Mouse (Mus musculus) right cerebral cortex, postnatal 4 days (tissue): ENCODE data around the gene Cort.
"Not testable (repeated sequence)": the region's sequence is repeated elsewhere in the genome, so short reads cannot be mapped to it uniquely, and the experiment has no call there.

Source experiments
- DNase-seq: peaks from one replicate; pipeline ENCODE4 v3.0.0-alpha.2; 2022

Cort gene

DNA sequence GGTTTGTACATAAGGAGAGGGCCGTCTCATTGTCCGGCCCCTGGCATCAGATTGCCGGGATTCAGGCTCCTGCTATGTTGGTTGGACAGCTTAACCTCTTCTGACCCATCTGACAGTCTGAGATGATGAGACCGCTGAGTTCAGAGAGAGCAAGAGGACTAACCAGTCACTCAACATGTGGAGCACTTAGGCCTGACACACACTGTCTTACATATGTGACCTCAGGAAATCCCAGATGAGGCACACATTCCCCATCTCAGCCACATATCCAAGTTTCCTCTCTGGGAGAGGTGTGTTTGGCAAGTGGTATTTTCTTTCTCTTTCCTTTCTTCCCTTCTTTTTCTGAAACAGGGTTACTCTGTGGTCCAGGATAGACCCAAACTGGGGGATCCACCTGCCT is 18.6 kb upstream of the Cort start:
- no peak for DNase-seq

DNA sequence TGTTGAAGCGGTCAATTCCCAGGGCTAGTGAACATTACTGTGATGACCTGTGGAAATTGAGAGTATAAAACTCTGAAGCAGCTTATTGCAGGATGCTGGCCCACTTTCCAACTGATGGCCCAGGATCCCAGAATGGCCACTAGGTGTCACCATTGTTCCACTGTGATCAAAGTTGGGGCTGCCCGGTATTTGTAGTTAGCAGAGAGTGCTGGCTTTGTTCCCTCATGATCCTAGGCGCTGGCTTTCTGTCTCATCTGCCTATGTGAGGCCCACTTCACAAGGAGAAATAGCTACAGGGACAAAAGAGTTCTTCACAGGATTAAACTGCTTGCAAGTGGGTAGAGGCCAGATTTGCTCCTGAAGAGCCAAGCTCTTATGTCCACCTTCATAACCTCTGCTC is 17.9 kb upstream of the Cort start:
- DNase-seq: peak; percentile 73

DNA sequence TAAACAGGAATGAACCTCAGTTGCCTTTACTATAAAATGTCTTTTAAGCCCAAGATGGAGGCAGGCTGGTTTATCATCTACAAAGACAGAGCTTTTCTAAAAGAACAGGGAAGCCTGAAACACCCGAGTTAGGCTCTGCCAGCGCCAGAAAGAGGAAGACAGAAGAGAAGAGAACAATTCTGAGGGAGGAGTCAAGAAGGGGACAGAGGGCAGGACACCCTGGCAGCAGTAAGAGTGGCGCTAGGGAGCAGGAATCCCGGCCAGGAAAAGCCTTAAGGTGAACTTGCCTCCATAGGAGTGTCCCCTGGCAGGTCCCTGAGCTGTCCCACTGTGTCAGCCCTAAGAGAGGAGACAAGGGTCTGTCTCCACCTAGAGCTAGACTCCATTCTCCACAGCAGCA is 17.0 kb upstream of the Cort start:
- DNase-seq: no peak

DNA sequence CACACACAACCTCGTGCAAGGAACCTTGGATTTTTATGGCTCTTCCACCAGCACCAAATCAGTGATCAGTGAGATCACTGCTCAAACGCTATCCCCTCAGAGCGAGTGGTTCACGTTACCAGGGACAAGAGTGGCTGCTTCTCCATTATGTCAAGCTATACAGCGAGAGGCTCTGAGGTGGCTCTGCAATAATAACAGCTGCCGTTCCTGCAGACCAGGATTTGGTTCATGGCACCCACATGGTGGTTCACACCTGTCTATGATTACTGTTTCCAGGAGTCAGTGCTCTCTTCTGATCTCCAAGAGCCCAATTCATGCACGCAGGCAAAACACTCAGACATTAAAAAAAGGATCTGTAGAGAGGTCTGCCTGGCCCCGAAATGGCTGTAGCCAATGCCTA is 12.0 kb upstream of the Cort start:
- no peak for DNase-seq

DNA sequence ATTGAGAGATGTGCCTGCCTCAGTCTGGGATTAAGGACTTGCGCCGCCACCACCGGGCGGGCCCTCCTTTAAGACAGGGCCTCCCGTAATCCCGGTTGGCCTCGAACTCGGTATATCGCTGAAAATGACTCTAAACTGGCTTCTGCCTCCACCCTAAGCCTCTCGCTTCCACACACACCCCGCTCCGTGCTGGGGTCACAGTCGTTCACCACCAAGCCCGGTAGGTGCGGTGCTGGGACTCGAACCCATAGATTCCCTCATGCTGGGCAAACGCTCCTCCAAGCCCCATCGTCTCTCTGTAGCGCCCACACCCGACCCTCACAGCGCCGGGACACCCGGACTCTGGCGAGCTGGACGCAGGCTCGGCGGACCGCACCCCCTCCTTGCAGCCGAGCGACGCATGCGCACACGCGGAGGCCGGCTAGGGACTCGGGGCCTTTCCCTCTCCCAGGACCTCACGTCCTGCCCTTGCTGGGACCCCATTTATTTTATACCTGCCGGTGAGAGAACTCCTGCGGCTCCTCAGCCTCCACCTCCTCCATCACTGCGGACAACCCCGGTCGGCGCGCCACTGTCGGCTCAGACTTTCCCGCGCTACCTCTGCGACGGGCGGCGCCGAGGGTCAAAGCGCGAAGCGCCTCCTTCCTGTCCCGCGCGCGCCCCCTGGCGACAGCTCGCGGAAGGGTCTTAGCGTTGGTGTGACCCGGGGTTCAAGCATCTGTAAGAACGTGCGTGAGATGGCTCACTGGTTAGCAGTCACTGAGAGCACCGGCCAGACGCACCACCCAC is 10.6 kb upstream of the Cort start, which contains the start of gene Cenps:
Gene Cenps, minus strand, starts transcription at position 648 of the 789 bp plus-strand sequence.
- peak; percentile 96 for DNase-seq

DNA sequence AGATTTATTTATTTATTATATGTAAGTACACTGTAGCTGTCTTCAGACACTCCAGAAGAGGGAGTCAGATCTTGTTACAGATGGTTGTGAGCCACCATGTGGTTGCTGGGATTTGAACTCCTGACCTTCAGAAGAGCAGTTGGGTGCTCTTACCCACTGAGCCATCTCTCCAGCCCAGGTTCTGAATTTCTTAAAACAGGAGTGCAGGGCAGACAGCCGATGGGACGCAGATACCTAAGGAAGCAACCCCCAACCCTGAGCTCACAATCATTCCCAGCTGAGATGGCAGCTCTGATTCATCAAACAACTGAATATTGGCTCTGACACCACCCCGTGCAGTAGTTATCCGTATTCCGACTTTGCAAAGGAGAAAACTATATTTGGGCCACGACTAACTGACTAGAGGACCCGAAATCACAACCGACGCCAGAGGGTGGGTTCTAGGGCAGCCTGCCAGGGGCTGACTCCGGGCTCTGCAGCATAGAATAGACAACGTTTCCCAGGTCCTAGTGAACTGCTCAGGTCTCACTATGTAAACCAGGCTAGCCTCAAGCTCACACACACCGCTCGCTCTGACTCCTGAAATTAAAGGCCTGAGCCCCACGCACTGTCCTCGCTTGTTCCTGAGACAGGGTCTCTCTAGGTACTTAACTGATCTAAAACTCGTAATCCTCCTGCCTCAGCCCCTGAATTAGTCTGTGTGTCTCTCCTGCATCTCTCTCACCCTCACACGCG is 9.7 kb upstream of the Cort start:
- DNase-seq: peak; percentile 40

DNA sequence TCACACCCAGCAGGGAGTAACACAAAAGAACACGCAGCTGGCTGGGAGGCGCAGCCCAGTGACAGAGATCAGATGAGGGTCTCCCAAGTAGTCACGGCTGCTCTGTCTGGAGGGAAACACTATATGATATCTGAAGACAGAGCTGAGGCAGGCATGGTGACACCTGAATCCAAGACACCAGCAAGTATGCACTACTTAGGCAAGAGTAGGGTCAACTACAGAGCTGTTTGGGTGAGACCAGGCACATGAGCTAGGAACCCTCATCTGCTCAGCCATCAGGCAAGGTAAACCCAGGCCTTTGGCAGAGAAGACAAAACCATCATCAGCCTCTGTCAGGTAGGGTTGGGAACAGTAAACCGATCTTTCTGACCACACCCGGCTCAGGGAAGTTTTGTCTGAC is 6.8 kb upstream of the Cort start:
- DNase-seq: no peak

DNA sequence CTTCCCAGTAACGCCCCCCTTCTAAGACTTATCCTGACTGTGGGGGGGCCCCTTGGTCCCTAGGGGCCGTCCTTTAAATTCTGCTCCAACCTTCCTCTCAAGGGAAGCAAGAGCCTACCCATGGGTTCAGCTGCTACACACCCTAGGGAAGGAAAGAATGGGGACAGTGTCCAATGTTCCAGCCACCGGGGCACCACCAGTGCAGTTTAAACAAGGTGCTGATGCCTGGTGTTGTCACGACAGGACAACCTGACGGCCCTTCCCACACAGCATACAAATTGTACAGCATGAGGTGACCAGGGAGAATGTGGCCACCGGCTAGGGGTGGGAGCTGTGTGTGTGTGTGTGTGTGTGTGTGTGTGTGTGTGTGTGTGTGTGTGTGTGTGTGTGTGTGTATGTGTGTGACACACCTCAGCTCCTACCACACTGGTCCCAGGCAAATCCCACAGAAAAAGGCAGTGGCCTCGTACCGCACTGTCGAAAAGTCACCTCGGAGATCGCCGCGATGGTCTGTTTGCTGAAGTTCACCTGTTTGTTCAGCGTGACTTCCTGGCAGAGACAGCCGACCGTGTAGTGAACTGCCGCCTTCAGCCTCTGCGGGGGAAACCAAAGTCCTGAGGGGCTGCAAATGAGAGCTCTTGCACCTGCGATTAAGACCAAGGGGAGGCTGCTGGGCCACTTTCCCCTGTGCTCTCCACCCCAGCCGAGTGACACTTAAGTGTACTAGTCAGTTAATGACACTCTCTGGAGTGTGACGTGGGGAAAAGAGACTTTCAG is 5.4 kb upstream of the Cort start:
- no peak for DNase-seq

DNA sequence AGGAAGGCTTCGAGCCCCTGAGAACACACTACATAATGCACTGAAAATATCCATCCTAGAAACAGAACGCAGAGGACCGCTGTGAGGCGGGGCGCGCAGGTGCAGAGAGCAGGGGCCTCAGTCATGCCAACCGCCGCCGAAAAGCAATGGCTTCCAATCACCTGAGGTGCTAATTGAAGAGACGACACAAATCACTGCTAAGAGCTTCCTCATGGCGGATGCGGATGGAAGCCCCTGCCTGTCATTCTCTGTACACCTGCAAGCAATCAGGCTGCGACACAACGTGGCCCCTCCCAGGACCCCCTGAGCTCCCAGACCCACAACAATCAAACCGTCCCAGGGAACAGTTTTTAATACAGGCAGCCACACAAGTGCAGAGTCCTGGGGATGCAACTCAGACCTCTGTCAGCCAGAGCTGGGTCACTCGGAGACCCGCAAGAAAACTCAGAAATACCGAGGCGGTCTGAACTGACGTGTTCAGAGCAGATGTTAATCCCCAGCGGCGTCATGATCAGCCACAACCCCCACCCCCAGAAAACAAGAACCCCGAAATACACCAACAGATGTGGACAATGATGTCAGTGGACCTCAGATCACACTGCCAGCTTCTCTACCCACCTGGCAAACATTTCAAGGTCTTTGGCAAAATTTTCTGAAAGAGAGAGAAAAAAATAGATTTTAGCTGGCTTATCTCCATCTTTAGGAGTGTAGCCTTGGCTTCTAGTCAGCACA is 4.6 kb upstream of the Cort start:
- no peak for DNase-seq

DNA sequence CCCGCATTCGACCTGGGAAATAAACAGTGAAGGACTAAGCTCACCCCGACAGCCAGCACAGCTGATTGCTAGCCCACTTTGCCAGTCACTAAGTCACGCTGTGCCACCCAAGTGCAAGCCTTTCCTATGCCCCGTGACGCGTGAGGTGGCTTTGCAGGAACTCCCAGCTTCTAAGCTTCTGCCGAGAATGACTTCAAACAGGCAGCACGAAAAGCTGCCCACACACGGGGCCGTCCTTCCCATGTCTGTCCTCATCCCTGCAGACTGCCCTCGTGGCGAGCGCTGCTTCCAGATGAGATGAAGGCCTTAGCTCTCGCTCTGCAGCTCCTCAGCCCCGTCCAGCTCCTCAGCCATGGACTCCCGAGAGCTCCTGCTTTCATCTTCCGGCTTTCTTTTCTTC is 1.9 kb upstream of the Cort start:
- DNase-seq: no peak

DNA sequence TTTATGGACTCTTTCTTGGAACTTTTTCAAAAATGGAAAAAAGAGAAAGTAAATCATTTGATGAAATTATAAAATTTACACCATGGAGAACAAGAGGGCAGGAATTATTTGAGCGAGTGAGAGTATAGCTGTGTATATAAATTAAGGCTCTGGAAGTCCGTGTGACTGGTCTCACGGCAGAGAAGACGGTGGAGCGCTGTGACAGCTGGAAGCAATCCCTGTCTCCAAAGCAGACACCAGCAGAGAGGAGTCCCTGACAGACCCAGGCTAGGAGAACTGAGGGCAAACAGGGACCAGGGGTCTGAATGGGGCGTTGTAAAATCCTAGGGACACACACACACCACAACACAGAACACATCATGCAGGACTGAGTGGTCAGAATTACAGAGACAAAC is 451 bp downstream of the Cort start:
- DNase-seq: no peak

DNA sequence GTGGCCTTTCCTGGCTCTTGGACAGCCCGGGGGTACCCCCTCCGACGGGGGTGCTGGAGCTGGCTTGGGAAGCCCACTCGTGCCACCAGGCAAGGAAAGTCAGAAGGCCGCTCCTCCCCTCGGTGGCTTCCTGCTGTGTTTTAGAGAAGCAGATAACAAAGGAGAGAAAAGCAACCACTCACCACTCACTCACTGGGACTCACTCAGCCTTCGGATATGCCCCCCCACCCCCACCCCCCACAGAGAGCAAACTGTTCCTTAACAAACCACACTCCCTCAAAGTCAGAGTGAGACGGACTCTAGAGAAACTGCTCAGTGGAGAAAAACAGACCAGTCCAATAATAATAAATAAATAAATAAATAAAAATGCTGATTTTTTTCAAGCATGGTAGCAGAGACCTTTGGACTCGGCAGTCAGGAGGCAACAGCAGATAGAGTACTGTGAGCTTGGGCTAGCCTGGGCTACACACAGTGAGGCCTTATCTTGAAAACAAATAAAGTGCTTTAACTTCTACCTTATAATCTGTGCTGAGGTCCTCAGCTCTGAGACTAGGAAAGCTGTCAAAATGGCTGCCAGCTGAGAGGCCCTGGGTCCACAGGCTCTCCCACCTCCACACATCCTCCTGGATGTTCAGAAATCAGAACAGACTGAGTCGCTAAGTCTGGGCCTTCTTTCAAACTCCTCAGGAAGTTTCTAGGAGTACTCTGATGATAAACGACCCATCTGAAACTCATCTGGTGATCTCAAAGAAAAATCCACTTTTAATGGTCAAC is 1.0 kb downstream of the Cort start:
- no peak for DNase-seq

DNA sequence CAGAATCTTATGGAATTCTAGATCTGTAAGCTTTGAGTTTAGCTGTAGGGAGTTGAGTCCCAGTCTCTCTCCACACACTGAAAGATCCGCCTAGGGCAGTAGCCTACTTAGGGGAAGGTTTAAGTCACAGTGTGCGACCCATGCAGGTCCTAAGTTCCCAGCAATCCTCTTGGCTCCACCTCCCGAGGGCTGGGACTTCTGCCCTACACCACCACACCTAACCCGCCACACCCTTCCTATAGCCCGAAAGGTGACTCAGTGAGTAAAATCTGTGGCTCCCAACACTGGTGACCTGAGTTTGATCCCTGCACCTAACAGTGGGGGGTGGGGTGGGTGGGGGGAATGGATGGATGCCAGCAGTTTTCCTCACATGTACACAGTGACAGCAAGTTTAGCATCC is 3.1 kb downstream of the Cort start:
- no peak for DNase-seq

DNA sequence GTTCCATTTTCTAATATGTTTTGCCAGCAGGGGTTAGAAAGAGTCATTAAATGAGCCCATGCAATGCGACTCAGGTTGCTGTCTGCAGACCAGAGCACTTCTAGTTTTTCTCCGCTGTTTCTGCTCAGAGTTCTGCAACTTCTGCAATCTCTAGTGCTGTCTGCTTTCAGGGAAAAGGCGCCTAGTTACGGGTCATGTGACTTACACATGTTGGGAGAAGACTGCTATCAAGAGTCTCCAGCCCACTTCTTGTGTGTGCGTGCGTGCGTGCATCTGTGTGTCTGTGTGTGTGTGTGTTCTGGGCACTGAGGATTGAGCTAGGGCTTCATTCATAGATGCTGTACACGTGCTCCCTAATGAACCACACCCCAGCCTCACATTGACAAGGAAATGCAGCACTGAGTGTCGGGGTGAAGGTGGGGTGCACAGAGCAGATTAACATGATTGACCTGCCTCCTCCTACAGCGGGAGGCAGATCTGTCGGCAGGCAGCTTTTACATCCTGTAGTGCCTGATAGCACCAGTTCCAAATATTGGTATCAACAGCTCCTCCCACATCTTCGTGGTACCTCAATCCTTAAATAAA is 6.5 kb downstream of the Cort start:
- not testable (repeated sequence) for DNase-seq

DNA sequence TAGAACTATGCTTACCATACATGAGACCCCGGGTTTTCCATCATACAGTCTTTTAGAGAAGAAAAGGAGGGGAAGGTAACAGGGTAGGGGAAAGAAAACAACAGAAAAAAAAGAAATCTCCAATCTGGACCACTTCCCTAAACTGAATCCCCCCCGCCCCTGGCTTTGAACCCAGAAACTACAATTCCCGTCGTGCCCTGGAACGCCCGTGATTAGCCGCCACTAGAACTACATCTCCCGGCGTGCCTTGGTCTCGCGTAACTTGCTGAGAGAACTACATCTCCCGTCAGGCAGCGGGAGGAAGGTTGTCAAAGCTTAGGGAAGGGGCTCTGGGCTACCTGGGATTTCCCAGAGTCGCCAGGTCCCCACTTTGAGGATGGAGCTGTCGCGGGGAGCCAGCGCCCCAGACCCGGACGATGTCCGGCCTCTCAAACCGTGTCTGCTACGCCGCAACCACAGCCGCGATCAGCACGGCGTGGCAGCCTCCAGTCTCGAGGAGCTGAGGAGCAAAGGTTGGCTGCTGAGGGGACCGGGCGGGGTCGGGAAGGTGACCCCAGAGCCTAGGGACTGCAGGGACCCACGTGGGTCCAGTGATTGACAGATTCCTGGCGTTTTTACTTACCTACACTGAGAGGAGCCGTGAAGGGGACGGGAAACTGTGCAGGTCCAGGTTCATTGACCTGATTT is 22.5 kb downstream of the Cort start, which contains the start of gene Dffa:
Gene Dffa, plus strand, starts transcription at position 272 of the 687 bp plus-strand sequence.
- DNase-seq: peak; percentile 90

DNA sequence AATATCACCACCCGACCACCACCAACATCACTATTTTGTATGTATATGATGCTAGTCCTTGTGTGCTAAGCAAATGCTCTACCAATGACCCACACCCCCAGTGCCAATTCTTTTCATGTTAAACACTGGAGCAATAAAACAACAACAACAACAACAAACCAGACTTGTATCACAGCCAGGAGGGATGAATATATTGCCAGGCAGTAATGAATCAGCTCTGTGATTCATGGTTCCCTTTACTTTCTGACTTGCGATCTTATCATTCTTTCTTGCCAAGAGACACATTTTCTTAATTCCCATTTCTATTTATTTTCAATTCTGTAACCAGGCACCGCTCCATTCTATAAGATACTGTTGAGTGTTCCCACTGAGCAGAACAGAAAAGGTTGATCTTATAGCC is 25.1 kb downstream of the Cort start:
- DNase-seq: no peak

DNA sequence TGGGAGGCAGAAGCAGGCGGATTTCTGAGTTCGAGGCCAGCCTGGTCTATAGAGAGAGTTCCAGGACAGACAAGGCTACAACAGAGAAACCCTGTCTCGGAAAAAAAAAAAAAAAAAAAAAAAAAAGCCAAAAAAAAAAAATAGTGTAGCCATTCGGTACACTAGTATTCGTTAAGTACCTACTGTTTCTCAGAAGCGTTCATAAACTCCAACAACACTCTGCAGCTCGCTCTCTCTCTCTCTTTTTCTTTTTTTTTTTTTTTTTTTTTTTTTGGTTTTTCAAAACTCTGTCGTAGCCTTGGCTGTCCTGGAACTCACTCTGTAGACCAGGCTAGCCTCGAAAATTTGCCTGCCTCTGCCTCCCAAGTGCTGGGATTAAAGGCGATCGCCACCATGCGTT is 26.1 kb downstream of the Cort start:
- DNase-seq: not testable (repeated sequence)

DNA sequence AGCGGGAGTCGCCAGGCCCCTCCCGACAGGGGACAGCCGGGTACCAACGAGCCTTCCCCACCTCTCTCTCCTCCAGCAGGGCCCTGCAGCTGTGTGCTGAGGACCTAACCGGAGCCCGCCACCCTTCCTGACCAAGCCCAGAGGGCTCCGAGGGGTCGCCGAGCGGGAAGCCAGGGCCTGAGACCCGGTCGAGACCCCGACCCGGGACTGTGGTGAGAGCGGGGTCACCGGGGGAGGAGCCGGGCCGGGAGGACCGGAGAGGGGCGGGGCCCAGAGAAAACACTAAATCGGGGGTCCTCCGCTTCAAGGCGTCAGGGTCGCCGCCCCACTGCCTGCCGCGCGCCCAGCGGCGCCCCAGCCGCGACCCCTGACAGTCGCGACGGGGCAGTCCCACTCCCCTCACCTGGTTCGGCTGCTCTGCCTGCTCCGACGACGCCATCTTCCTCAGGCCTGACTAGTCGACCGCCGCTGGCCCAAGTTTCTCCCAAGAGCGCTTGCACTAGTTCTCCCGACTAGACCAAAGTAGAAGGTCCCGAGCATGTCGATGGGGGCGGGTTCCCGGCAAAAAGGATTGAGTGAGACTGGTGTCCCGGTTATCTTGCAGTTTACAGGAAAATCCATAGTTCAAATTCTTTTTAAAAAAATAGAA is 27.1 kb downstream of the Cort start, which contains the start of gene Pex14:
Gene Pex14, minus strand, starts transcription at position 508 of the 649 bp plus-strand sequence.
- DNase-seq: peak; percentile 85

DNA sequence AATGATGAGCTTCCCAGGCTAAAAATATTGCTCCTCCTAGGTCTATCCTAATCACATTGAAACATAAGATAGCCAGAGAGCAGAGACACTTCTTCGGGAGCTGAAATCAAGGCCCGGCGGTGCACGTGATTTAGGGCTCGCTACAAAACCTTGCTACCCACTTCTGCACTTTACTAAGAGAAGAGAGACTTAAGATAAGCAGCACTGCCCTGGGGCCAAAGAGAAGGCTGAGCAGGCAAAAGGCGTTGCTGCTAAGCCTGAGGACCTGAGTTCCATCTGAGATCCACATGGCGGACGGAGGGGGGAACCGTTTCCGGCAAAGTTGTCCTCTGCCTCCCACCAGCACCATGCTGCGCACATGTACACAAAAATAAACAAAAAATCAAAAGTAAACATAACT is 28.0 kb downstream of the Cort start:
- no peak for DNase-seq

DNA sequence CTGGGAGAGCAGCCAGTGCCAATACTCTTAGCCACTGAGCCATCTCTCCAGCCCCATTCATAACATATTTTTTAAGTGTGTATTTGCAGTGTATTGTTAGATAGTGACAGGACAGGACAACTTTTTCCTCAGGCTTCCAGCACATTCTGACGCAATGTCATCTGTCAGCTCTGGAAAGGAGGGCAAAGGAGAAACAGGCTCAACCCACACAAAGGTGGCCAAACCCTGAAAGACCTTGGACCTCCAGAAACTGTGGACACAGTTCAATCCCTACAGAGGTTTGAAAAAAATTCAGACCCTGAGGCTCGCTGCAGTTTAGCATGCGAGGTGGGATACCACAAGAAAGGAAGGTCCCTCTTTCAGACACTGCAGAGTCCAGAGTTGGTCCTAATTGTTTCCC is 28.6 kb downstream of the Cort start:
- DNase-seq: no peak
